Mouse (Mus musculus) limb, embryonic 14.5 days (tissue): ENCODE measurements around the gene Gm10188. TPM values are rescaled to one million over a fixed set of nuclear protein-coding genes. Genes with fewer than 3 reads are reported as not detected.

Source experiments
- ATAC-seq: fragments of 200-750 bp; cut with Nextera tagmentation; 2 replicates; pipeline ENCODE4 v1.8.0; 2017; ENCODE audit warnings: low read depth, moderate number of reproducible peaks, moderate TSS enrichment; ENCODE audit not compliant: low FRiP score
- DNase-seq: peaks from one replicate; pipeline ENCODE4 v3.0.0-alpha.2; 2015; ENCODE audit warnings: low spot score
- H3K27ac ChIP-seq: fragments of 300-500 bp; sonication (generic); replicated peaks from 2 replicates; pipeline ENCODE4 v1.5.1; 2014; ENCODE audit warnings: low read depth, mild to moderate bottlenecking, low read length, moderate library complexity, mixed read lengths
- H3K27me3 ChIP-seq: fragments of 300-500 bp; sonication (generic); 2 replicates; pipeline ENCODE4 v1.6.1; 2014; ENCODE audit warnings: low read length, mixed read lengths; ENCODE audit not compliant: control insufficient read depth, insufficient read depth
- H3K36me3 ChIP-seq: fragments of 300-500 bp; sonication (generic); 2 replicates; pipeline ENCODE4 v1.6.1; 2014; ENCODE audit warnings: mild to moderate bottlenecking, low read length, moderate library complexity, mixed read lengths; ENCODE audit not compliant: control insufficient read depth, insufficient read depth
- H3K4me1 ChIP-seq: fragments of 300-500 bp; sonication (generic); 2 replicates; pipeline ENCODE4 v1.6.1; 2014; ENCODE audit warnings: antibody characterized with exemption, low read length, mixed read lengths; ENCODE audit not compliant: control insufficient read depth, insufficient read depth
- H3K4me2 ChIP-seq: fragments of 300-500 bp; sonication (generic); replicated peaks from 2 replicates; pipeline ENCODE4 v1.6.1; 2014; ENCODE audit warnings: low read depth, mild to moderate bottlenecking, low read length, moderate library complexity; ENCODE audit not compliant: severe bottlenecking
- H3K4me3 ChIP-seq: fragments of 300-500 bp; sonication (generic); replicated peaks from 2 replicates; pipeline ENCODE4 v1.5.1; 2014; ENCODE audit warnings: low read length
- H3K9ac ChIP-seq: fragments of 300-500 bp; sonication (generic); 2 replicates; pipeline ENCODE4 v1.6.1; 2014; ENCODE audit warnings: mild to moderate bottlenecking, low read depth, low read length, moderate library complexity; ENCODE audit not compliant: severe bottlenecking
- H3K9me3 ChIP-seq: fragments of 300-500 bp; sonication (generic); 2 replicates; pipeline ENCODE4 v1.6.1; 2016; ENCODE audit warnings: low read length; ENCODE audit not compliant: control insufficient read depth
- POLR2A ChIP-seq: fragments of 200-500 bp; IDR thresholded peaks from 2 replicates; pipeline ENCODE4 v1.8.0; 2012; ENCODE audit warnings: inconsistent platforms, mild to moderate bottlenecking, moderate library complexity, borderline replicate concordance; ENCODE audit not compliant: insufficient read depth, insufficient read length; ENCODE audit errors: extremely low read depth
- WGBS: fragments of 180-500 bp; shearing (Covaris S2); extraction: QIAGEN DNeasy Blood & Tissue Kit; methylation state at CpG from one replicate; pipeline ENCODE4 v1.1.7; 2014; 5-methylcytosine and 5-hydroxymethylcytosine counted together
- polyA plus RNA-seq, 2 experiments: library from polyadenylated mRNA; depleted of rRNA in 1 of 2; stranded (reverse) in 1 of 2; unstranded in 1 of 2; fragments of >200 nt; fragmentation: Nextera tagmentation in 1 of 2; extraction: Ambion mirVana in 1 of 2; gene quantifications; 2 replicates each; pipeline versions ENCODE4 v1.2.1 to v1.2.3; 2012 to 2014

Gm10188 gene
- polyA plus RNA-seq, 2 experiments, result not detected

DNA sequence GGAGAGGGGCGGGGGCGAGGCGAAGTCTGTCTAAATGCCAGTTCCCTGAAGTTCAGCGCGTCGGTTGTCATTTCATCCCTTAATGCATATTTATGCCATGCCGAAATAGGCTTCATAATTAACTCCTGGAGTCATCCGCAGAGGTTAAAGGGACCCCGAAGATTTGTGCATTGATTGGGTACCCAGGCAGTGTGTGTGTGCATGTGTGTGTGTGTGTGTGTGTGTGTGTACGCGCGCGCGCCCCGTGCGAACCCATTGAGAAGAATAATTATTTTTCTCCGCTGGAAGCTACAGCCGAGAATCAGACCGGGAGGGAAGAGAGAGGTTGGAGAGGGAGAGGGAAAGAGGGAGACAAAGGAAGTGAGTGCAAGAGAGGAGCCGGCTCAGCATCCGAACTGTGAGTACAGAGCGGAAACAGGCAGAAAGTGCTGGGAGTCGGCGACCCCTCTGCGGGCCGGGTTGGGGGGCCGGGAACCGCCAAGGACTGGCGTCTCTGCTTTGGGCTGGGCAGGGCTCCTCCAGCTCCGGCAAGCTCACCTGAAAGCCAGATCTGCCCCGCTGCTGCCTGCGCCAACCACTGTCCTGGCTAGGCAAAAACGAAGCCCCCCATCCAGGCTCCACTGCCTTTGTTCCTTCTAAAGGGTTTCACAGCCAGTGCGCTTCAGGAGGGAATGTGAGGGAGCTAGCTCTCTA, 38.3 kb downstream of the Gm10188 start, which contains the start of the genes Lemd1 and AC124108.1:
Gene Lemd1, plus strand, starts transcription at position 339 of the 693 bp plus-strand sequence.
Gene AC124108.1, plus strand, starts transcription at position 365 of the 693 bp plus-strand sequence.
- no peaks in the 10 kb centered on the region for H3K36me3 ChIP-seq
- 1% methylated on average over 34 of the region's 34 CpGs for WGBS
- peaks cover 13% of the 10 kb centered on the region for H3K4me1 ChIP-seq
- DNase-seq (no peak), ATAC-seq (no peak)
- H3K27me3 ChIP-seq, result peaks cover 43% of the 10 kb centered on the region
- H3K9ac ChIP-seq, result peak within 1 kb of the TSS; percentile 52
- H3K4me3 ChIP-seq, result peak within 1 kb of the TSS; percentile 54
- TF ChIP-seq POLR2A, result no peak
- no peak within 1 kb of the TSS for H3K27ac ChIP-seq
- no peaks in the 10 kb centered on the region for H3K9me3 ChIP-seq
- peak within 1 kb of the TSS; percentile 91 for H3K4me2 ChIP-seq

DNA sequence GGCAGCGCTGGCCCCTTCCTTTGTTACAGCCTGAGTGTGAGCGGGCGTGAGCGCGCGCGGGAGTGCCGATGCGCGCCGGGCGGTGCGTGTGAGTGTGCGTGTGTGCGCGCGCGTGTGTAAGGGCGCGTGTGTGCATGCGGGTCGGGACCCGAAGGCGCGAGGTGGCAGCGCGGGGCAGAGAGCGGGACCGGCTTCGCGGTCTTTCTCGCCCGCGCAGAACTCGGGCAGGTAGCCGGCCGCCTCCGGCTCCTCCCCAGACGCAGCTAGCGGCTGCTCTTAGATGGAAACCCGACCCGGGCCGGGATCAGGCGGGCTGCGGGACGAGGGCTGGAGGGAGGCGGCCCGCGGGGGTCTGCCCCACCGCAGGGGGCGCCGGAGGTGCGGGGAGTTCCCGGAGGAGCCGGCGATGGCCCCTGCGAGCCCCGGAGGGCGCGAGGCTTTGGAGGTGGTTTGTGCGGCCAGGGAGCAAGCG, 38.9 kb downstream of the Gm10188 start:
- Histone ChIP-seq H3K9ac (peak overlapping the region; percentile 52), H3K4me1 (peaks cover 12% of the 10 kb centered on the region), H3K4me2 (peak overlapping the region; percentile 91), H3K36me3 (no peaks in the 10 kb centered on the region), H3K27ac (no peak overlapping the region), H3K27me3 (peaks cover 43% of the 10 kb centered on the region), H3K9me3 (no peaks in the 10 kb centered on the region), H3K4me3 (peak overlapping the region; percentile 54)
- ATAC-seq, result 0 out of 2 replicates have a peak, but pooled peaks have one; percentile 17
- TF ChIP-seq POLR2A, result no peak
- 4% methylated on average over 33 of the region's 62 CpGs for WGBS
- DNase-seq, result no peak

DNA sequence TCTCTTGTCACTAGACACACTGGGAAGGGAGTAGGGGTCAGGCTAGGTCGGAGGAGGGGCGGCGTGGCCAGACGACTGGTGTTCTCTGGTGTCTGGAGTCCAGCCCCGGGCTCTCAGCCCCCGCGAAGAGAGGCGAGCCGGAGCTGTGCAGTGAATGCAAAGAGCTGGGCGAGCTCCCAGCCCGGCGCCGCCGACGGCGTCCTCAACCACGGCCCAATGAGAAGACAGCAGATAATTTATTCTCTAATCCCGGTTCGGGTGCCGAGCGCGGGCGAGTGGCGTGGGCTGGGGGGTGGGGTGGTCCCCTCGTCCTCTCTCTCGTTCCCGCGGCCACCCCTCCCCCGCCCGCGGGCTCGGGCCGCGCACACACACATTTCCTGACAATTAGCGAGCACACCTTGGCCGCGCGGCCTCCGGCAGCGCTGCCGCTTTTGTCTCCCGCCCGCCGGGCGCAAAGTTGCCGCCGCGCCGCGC, 39.5 kb downstream of the Gm10188 start:
- Histone ChIP-seq H3K27ac (no peak overlapping the region), H3K4me2 (peak overlapping the region; percentile 91), H3K4me3 (peak overlapping the region; percentile 54), H3K36me3 (no peaks in the 10 kb centered on the region), H3K4me1 (peaks cover 12% of the 10 kb centered on the region), H3K9ac (peak overlapping the region; percentile 52), H3K27me3 (peaks cover 43% of the 10 kb centered on the region), H3K9me3 (no peaks in the 10 kb centered on the region)
- WGBS, result under 1% methylated on average over 46 of the region's 50 CpGs
- no peak for DNase-seq
- TF ChIP-seq POLR2A, result no peak
- ATAC-seq, result no peak; the same call in 1 of the 2 replicates

DNA sequence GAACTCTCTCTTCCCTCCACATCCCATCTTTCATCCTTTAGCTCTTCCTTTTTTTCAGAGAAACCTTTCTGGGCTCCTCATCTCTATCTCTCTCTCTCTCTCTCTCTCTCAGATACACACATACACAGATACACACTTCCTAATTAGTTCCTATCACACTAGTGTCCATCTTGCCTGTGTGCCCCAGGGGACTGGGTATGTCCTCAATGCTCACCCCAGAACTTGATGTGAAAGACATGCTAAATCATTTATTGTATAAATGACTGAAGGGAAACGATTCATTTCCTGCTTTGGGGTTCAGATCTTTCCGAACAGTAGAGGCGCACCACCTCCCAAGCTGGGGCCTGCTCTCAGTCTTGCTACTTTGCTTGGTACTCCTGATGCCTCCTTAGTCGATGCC, 40.3 kb downstream of the Gm10188 start:
- H3K27me3 ChIP-seq, result peaks cover 43% of the 10 kb centered on the region
- no peak for TF ChIP-seq POLR2A
- ATAC-seq, result no peak

DNA sequence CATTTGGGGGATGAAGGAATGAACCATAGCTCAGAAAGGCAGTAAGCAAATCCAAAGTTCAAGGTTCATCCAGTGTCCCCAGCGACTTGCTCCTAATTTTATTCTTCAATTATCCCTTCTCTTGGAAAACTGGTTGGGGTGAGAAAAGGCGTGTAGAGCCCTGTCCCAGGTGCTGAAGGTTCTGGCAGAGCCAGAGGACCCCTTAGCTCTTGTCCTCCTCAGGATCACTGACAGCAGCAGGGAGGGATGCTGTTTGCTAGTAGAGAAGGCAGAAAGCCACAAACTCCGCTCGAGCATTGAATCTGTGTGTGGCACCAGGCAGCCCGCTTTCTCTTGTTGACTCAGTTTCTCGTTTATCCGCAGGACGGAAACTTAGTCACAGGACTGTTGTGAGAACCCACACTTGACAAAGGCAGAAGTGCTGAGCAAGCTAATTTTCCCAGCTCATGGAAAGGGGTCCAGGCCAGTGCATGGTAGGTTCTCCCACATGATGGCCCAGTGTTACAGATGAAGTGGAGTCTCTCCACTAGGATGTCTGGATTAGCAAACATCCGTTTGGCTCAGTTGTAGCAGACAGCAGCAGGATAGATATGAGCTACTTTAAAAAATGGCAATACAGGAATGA, 41.0 kb downstream of the Gm10188 start:
- H3K9ac ChIP-seq, result no peak overlapping the region
- no peak overlapping the region for H3K27ac ChIP-seq
- DNase-seq, result peak; percentile 49
- no peaks in the 10 kb centered on the region for H3K9me3 ChIP-seq
- no peak overlapping the region for H3K4me3 ChIP-seq
- TF ChIP-seq POLR2A, result no peak
- H3K27me3 ChIP-seq, result peaks cover 43% of the 10 kb centered on the region
- 29% methylated on average over 9 of the region's 9 CpGs for WGBS
- H3K4me2 ChIP-seq, result no peak overlapping the region
- H3K4me1 ChIP-seq, result peaks cover 12% of the 10 kb centered on the region
- H3K36me3 ChIP-seq, result no peaks in the 10 kb centered on the region
- no peak for ATAC-seq

More for the DNA sequence above, 40.3 kb downstream of the Gm10188 start:
- 47% methylated on average over 4 of the region's 4 CpGs for WGBS
- no peaks in the 10 kb centered on the region for H3K9me3 ChIP-seq
- no peak for DNase-seq
- H3K27ac ChIP-seq, result no peak overlapping the region
- H3K4me1 ChIP-seq, result peaks cover 12% of the 10 kb centered on the region
- H3K4me2 ChIP-seq, result no peak overlapping the region
- no peaks in the 10 kb centered on the region for H3K36me3 ChIP-seq
- H3K4me3 ChIP-seq, result no peak overlapping the region
- no peak overlapping the region for H3K9ac ChIP-seq
